Mouse (Mus musculus) B cell, adult 2 months (primary cell): ENCODE measurements around the gene Stard5.

Source experiments
- DNase-seq, 2 experiments: peaks; one replicate each; pipeline ENCODE4 v3.0.0; 2022

Gene Stard5

DNA sequence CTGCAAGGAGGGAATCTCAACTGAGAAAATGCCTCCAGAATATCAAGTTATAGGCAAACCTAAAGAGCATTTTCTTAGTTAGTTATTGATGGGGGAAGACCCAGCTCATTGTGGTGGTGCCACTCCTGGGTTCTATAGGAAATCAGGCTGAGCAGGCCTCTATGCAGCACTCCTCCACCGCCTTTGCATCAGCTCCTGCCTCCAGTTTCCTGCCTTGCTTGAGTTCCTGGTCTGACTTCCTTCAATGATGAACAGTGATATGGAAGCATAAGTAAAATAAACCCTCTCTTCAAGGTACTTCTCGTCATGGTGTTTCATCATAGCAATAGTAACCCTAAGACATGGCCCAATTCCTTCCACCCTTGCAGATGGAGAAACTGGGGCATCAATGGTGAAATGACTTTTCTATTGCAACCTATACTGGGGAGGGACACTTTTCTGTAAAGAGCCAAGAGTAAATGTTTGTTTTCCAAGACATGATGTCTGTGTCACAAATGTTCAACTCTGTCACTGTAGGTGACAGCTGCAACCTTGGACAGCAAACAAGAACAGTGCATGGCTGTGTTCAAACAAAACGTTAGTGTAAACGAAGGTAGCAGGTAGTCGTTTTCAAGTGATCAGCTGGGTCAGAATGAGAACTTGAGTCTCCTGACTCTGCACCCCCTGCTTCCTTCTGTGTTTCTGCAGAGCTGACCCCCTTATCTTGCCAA is 36.3 kb downstream of the Stard5 start:
- DNase-seq, result no peak

DNA sequence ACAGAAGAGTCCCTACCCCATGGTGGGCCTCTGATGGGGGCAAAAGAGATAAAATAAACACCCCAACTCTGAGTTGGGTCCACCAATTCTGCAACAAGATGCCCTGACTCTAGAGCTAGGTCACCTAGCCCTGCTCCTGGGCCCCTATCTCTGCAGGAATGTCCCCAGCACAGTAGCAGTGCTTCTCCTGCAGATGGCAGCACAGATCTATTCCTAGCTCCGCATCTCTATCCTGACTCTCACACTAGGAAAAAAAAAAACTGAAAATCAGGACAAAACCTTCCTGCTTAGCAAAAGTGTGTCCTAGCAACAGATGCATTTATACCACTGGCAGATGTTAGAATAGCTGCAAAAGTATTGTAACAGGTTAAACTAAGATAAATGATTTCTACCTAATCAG is 37.0 kb downstream of the Stard5 start:
- DNase-seq, result no peak

GRCm38 (mm10) chr7:83671573-83671972 is 39.8 kb downstream of the Stard5 start:
- DNase-seq, result no peak

DNA sequence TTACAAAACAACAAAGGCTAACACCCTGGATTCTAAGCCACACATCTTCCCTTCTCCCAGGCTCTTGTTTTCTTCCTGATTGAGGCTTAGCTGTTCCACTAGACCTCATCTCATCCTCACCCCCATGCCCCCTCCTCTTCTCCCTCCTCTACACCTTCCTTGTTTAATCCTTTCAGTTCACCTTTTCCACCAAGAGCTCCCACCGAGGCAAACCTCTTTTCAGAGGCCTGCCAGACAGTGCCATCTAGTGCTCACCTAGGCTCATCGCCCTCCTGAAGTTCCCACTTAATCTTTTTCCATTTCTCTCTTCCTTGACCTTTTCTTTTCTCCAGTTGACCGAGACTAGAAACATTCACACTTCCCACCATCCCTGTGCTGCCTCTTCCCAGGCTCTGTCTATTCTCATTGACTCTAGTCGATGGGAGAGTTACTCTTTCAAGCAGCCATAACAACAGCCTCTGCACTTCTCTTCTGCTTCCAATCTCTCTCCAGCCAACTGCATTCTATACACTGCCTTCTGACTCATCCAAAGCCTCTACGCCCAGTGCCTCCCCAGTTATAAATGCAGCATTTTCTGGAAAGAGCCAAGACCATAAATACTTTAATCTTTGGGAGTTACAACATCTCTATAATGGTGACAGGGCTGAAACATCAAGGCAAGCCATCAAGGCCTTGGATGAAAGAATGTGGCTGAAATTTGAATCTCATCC is 43.9 kb downstream of the Stard5 start:
- peak; percentile 66 to 67 for DNase-seq

DNA sequence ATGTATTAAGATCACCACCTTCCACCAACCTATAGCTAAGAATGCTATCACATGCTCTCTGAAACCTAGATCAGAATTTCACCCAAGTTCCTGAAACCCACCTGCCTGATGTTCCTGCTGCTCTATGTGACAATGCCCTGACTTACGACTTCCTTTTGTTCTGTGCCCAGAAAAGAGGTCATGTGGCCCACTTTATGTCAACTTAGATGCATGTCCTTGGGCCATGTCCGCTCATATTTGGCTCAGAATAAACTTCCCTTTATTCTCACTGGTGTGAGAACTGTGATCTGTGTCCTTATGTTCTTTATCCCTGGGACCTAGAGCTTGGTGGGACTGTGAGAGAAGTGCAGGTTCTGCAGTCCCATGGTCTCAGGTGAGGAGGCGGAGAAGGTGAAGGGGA is 45.5 kb downstream of the Stard5 start:
- DNase-seq, result no peak

DNA sequence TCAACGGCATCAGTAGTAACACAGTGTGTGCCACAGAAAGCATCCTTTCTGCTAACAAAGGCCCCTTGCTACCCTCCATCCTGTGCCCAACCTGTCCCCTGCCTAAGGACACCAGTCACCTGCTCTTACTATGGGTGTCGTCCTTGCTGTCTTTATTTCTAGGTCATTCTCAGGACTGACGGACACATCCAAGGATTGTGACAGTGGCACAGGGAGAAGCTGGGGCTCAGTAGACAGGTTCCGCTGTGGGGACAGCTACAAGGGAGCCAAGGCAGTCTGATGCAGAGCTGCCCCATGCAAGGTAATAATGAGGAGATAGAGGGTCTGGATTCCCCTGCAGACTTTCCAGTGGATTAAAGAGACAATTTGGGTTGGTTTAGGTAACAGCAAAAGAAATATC is 46.7 kb downstream of the Stard5 start:
- no peak for DNase-seq

- no peak for DNase-seq
These were observed 51.0 kb downstream of the Stard5 start for GRCm38 (mm10) chr7:83682640-83683274.

- DNase-seq, result peak; percentile 51 to 57
These were observed 63.9 kb downstream of the Stard5 start for GRCm38 (mm10) chr7:83695449-83696212.

- DNase-seq, result no peak
These were observed 67.4 kb downstream of the Stard5 start for GRCm38 (mm10) chr7:83699066-83699745.
